Mouse (Mus musculus) hindbrain, embryonic 10.5 days (tissue): ENCODE data around the gene Ndufs7. TPM values are rescaled to one million over a fixed set of nuclear protein-coding genes. Genes with fewer than 3 reads are reported as not detected.
A peak's percentile ranks its signal among the peaks of the same experiment; 100 is the strongest.

Experiments used
- DNase-seq: peaks from one replicate; pipeline ENCODE4 v3.0.0-alpha.2; 2017; ENCODE audit warnings: low spot score
- H3K27ac ChIP-seq: fragments of 300-500 bp; sonication (generic); 2 replicates; pipeline ENCODE4 v1.5.1; 2016; ENCODE audit warnings: mild to moderate bottlenecking, moderate library complexity
- H3K27me3 ChIP-seq: fragments of 300-500 bp; sonication (generic); 2 replicates; pipeline ENCODE4 v1.6.1; 2016; ENCODE audit warnings: mild to moderate bottlenecking; ENCODE audit not compliant: poor library complexity, insufficient read depth, severe bottlenecking
- H3K36me3 ChIP-seq: fragments of 300-500 bp; sonication (generic); 2 replicates; pipeline ENCODE4 v1.6.1; 2016; ENCODE audit warnings: mild to moderate bottlenecking, moderate library complexity
- H3K4me1 ChIP-seq: fragments of 300-500 bp; sonication (generic); replicated peaks from 2 replicates; pipeline ENCODE4 v1.6.1; 2016; ENCODE audit warnings: mild to moderate bottlenecking
- H3K4me3 ChIP-seq: fragments of 300-500 bp; sonication (generic); 2 replicates; pipeline ENCODE4 v1.5.1; 2016; ENCODE audit warnings: mild to moderate bottlenecking, moderate library complexity
- H3K9me3 ChIP-seq: fragments of 300-500 bp; sonication (generic); 2 replicates; pipeline ENCODE4 v1.6.1; 2016; ENCODE audit warnings: mild to moderate bottlenecking, moderate library complexity
- WGBS: fragments of 180-500 bp; shearing (Covaris S2); methylation state at CpG from one replicate; pipeline ENCODE4 v1.1.7; 2016; 5-methylcytosine and 5-hydroxymethylcytosine counted together
- polyA plus RNA-seq: library from polyadenylated mRNA; unstranded; fragments of >200 nt; fragmentation: Nextera tagmentation; extraction: Ambion mirVana; gene quantifications from 2 replicates; pipeline ENCODE4 v1.2.1, GENCODE M21; 2016

Ndufs7 gene
- polyA plus RNA-seq, 1 experiment from 2014 or later = 313 TPM

GRCm38 (mm10) chr10:80259861-80260641 lies 11.1 kb downstream of the Ndufs7 start:
- peaks cover 40% of the 10 kb centered on the region for H3K36me3 ChIP-seq
- peak overlapping the region; percentile 61 for H3K4me3 ChIP-seq
- 7% methylated on average over 19 of the region's 19 CpGs for WGBS
- no peaks in the 10 kb centered on the region for H3K27me3 ChIP-seq
- H3K9me3 ChIP-seq = no peaks in the 10 kb centered on the region
- H3K4me1 ChIP-seq = peaks cover 61% of the 10 kb centered on the region
- peak overlapping the region; percentile 91 for H3K27ac ChIP-seq
- DNase-seq = peak; percentile 78

GRCm38 (mm10) chr10:80260642-80261584 lies 12.0 kb downstream of the Ndufs7 start, which contains the start of the genes Gamt and Dazap1:
Gene Gamt, minus strand, starts transcription at chr10:80261012.
Gene Dazap1, plus strand, starts transcription at chr10:80261486.
- WGBS = under 1% methylated on average over 49 of the region's 49 CpGs
- H3K4me1 ChIP-seq = peaks cover 63% of the 10 kb centered on the region

GRCm38 (mm10) chr10:80261585-80261968 lies 12.7 kb downstream of the Ndufs7 start:
- peak overlapping the region; percentile 91 for H3K27ac ChIP-seq
- H3K4me1 ChIP-seq = peaks cover 63% of the 10 kb centered on the region
- peak; percentile 93 for DNase-seq
- H3K27me3 ChIP-seq = no peaks in the 10 kb centered on the region
- H3K36me3 ChIP-seq = peaks cover 24% of the 10 kb centered on the region
- H3K4me3 ChIP-seq = peak overlapping the region; percentile 61
- H3K9me3 ChIP-seq = no peaks in the 10 kb centered on the region
- 2% methylated on average over 14 of the region's 14 CpGs for WGBS

More at GRCm38 (mm10) chr10:80260642-80261584, 12.0 kb downstream of the Ndufs7 start, which contains the start of the genes Gamt and Dazap1:
- no peaks in the 10 kb centered on the region for H3K9me3 ChIP-seq
- no peaks in the 10 kb centered on the region for H3K27me3 ChIP-seq
- H3K4me3 ChIP-seq = peak within 1 kb of the TSS; percentile 61
- H3K36me3 ChIP-seq = peaks cover 31% of the 10 kb centered on the region
- peak; percentile 98 for DNase-seq
- peak within 1 kb of the TSS; percentile 91 for H3K27ac ChIP-seq

GRCm38 (mm10) chr10:80262169-80262568 lies 13.2 kb downstream of the Ndufs7 start:
- H3K27ac ChIP-seq = peak overlapping the region; percentile 91
- no peaks in the 10 kb centered on the region for H3K9me3 ChIP-seq
- peaks cover 63% of the 10 kb centered on the region for H3K4me1 ChIP-seq
- H3K4me3 ChIP-seq = peak overlapping the region; percentile 61
- H3K27me3 ChIP-seq = no peaks in the 10 kb centered on the region
- 76% methylated on average over 12 of the region's 12 CpGs for WGBS
- DNase-seq = no peak
- peaks cover 23% of the 10 kb centered on the region for H3K36me3 ChIP-seq

- no peak overlapping the region for H3K4me3 ChIP-seq
- no peaks in the 10 kb centered on the region for H3K9me3 ChIP-seq
- H3K27me3 ChIP-seq = no peaks in the 10 kb centered on the region
- peaks cover 69% of the 10 kb centered on the region for H3K4me1 ChIP-seq
- DNase-seq = no peak
- 94% methylated on average over 10 of the region's 10 CpGs for WGBS
- H3K36me3 ChIP-seq = peaks cover 24% of the 10 kb centered on the region
- H3K27ac ChIP-seq = no peak overlapping the region
Measured at GRCm38 (mm10) chr10:80262776-80263365, 13.9 kb downstream of the Ndufs7 start.

GRCm38 (mm10) chr10:80264341-80265148 lies 15.6 kb downstream of the Ndufs7 start:
- peak overlapping the region; percentile 97 for H3K27ac ChIP-seq
- WGBS = 2% methylated on average over 81 of the region's 81 CpGs
- H3K4me1 ChIP-seq = peaks cover 64% of the 10 kb centered on the region
- peaks cover 25% of the 10 kb centered on the region for H3K36me3 ChIP-seq
- peak; percentile 98 for DNase-seq
- peak overlapping the region; percentile 88 for H3K4me3 ChIP-seq
- H3K9me3 ChIP-seq = no peaks in the 10 kb centered on the region
- H3K27me3 ChIP-seq = no peaks in the 10 kb centered on the region

GRCm38 (mm10) chr10:80265149-80265486 lies 16.2 kb downstream of the Ndufs7 start:
- peaks cover 63% of the 10 kb centered on the region for H3K4me1 ChIP-seq
- DNase-seq = no peak

GRCm38 (mm10) chr10:80270099-80270498 lies 21.2 kb downstream of the Ndufs7 start:
- Histone ChIP-seq H3K4me1 (peaks cover 64% of the 10 kb centered on the region), H3K27me3 (no peaks in the 10 kb centered on the region), H3K9me3 (no peaks in the 10 kb centered on the region), H3K27ac (no peak overlapping the region), H3K4me3 (0 out of 2 replicates have a peak overlapping the region, but pooled peaks have one; percentile 2), H3K36me3 (peaks cover 75% of the 10 kb centered on the region)
- WGBS = 98% methylated on average over 2 of the region's 2 CpGs
- DNase-seq = no peak

More at GRCm38 (mm10) chr10:80265149-80265486, 16.2 kb downstream of the Ndufs7 start:
- Histone ChIP-seq H3K27me3 (no peaks in the 10 kb centered on the region), H3K9me3 (no peaks in the 10 kb centered on the region), H3K4me3 (peak overlapping the region; percentile 88), H3K27ac (peak overlapping the region; percentile 97), H3K36me3 (peaks cover 31% of the 10 kb centered on the region)
- under 1% methylated on average over 18 of the region's 18 CpGs for WGBS

- no peaks in the 10 kb centered on the region for H3K9me3 ChIP-seq
- H3K27me3 ChIP-seq = no peaks in the 10 kb centered on the region
- WGBS = 88% methylated on average over 6 of the region's 6 CpGs
- DNase-seq = no peak
- peak overlapping the region; percentile 2; the same call in 1 of the 2 replicates for H3K4me3 ChIP-seq
- H3K36me3 ChIP-seq = peaks cover 82% of the 10 kb centered on the region
- no peak overlapping the region for H3K27ac ChIP-seq
- peaks cover 60% of the 10 kb centered on the region for H3K4me1 ChIP-seq
Measured at GRCm38 (mm10) chr10:80270734-80271181, 21.8 kb downstream of the Ndufs7 start.

- no peaks in the 10 kb centered on the region for H3K27me3 ChIP-seq
- H3K36me3 ChIP-seq = peaks cover 87% of the 10 kb centered on the region
- no peak for DNase-seq
- WGBS = 92% methylated on average over 5 of the region's 5 CpGs
- H3K4me1 ChIP-seq = peaks cover 55% of the 10 kb centered on the region
- H3K27ac ChIP-seq = no peak overlapping the region; the same call in 1 of the 2 replicates
- no peak overlapping the region for H3K4me3 ChIP-seq
- no peaks in the 10 kb centered on the region for H3K9me3 ChIP-seq
Measured at GRCm38 (mm10) chr10:80271186-80271843, 22.4 kb downstream of the Ndufs7 start.

GRCm38 (mm10) chr10:80271870-80272585 lies 23.1 kb downstream of the Ndufs7 start:
- Histone ChIP-seq H3K27ac (no peak overlapping the region), H3K36me3 (peaks cover 91% of the 10 kb centered on the region), H3K9me3 (no peaks in the 10 kb centered on the region), H3K4me3 (peak overlapping the region; percentile 14; the same call in 1 of the 2 replicates), H3K4me1 (peaks cover 47% of the 10 kb centered on the region), H3K27me3 (no peaks in the 10 kb centered on the region)
- 91% methylated on average over 8 of the region's 8 CpGs for WGBS
- DNase-seq = no peak
